Mouse (Mus musculus) left cerebral cortex, postnatal 36 days (tissue): ENCODE data around the gene Arid5b. TPM values are rescaled to one million over a fixed set of nuclear protein-coding genes. Genes with fewer than 3 reads are reported as not detected.

Experiments used
- DNase-seq, 2 experiments: peaks; one replicate each; pipeline ENCODE4 v3.0.0; 2021 to 2022; ENCODE audit warnings: low spot score in 2 of 2, mixed read lengths in 1 of 2
- intact Hi-C: fragments of 180-260 bp; cut with DNase I; formaldehyde crosslinking; loops from one replicate; pipeline ENCODE4 v1.15.1; 2025
- total RNA-seq, 2 experiments: library from RNA; stranded (reverse); gene quantifications; 2 replicates each; pipeline ENCODE4 v1.2.3; 2021

The Arid5b gene
- total RNA-seq, 2 experiments from 2014 or later: 27.8 to 34.3 TPM

DNA sequence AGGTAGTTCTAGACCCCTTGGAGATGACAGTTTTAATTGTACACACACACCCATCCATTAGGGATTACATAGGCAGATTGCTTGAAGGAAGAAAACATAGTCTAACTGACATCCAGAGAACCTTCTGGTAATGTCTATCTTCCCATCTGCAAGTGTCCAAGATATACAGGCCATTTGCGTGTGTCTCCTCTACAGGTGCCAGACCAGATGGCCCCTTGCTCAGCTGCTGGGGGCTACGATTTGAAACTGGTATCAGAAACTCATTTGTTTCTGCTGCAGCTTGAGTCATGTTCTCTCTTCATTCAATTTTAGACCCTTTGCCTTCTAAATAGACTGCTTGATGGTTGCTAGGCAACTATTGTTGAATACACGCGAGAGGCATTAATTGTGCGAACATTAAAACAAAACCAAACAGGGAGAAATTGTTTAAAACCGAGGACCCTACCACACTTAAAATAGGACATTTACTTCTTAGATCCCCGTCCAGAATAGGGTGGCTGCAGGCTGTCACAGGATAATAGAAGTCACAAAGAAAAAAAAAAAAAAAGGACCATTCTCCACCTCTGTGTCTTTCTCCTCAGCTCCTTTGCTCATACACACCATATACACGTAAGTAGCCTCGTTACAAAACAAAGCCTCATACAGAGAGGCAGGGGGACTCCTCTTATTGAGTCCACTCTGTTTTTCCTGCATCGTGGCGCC lies 125.0 kb downstream of the Arid5b start:
- intact Hi-C loops: no loop called here

DNA sequence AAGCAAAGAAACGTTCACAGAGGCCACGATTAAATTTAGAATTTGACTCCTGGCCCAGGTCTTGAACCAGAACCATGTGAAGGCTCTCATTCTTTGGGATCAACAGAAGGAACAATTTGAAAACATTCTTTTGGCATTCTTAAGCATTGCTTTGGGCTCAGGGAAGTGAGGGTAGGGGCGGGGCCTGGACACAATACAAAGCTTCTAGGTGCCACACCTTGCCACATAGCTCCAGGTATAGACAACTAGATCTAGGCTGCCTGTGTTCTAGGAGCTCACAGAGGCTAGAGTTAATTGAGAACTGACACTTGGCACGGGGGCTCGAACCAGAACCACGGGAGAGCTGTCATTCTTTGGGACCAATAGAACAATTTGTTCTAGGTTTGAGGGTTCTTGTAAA lies 130.0 kb downstream of the Arid5b start:
- no peak for DNase-seq
- intact Hi-C loops: loop anchor here (5.0 kb wide), 2 partner anchors 129 to 276 kb away; partner anchors contain the start of gene Arid5b

More for the DNA sequence above, 125.0 kb downstream of the Arid5b start:
- no peak for DNase-seq

DNA sequence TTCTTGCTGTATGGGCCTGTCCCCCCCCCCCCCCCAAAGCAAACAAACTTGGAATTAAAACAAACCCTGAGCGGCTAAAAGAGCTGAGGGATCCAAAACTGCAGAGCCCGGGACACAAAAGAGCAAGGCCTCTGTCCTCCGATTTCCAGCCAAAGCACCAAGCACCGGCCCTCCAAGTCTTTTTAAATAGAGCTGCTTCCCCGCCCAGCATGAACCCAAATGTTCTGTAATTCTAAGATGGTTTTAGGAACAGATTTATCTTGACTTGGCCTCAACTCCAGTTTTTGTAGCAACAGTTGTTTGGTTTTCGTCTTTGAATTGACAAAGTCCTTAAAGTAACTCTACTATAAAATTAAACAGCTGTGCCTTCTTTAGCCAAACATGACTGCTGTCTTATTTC lies 130.8 kb downstream of the Arid5b start:
- intact Hi-C loops: loop anchor here (2.0 to 5.0 kb wide), 3 partner anchors 130 to 275 kb away; partner anchors contain the start of gene Arid5b
- DNase-seq: no peak

DNA sequence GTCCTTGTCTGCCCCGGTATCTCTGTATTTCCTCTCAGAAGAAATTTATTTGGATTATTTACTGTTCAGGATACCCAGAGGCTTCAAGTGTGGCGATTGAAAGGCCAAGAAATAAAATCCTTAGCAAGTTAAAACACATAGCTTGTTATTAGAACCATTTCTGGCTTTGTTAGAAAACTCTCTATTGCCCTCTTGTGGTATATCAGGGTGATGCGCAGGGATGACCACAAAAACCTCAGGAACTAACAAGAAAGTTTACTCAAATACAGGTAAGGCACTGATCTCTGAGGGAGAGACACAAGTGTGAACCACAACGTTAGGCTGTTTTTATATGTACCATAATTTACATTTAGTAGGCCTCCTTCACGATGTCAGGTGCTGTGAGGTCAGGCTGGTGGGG lies 131.7 kb downstream of the Arid5b start:
- peak in 1 of 2 experiments; percentile 54 for DNase-seq
- intact Hi-C loops: loop anchor here (2.0 to 5.0 kb wide), 3 partner anchors 130 to 275 kb away; partner anchors contain the start of gene Arid5b

DNA sequence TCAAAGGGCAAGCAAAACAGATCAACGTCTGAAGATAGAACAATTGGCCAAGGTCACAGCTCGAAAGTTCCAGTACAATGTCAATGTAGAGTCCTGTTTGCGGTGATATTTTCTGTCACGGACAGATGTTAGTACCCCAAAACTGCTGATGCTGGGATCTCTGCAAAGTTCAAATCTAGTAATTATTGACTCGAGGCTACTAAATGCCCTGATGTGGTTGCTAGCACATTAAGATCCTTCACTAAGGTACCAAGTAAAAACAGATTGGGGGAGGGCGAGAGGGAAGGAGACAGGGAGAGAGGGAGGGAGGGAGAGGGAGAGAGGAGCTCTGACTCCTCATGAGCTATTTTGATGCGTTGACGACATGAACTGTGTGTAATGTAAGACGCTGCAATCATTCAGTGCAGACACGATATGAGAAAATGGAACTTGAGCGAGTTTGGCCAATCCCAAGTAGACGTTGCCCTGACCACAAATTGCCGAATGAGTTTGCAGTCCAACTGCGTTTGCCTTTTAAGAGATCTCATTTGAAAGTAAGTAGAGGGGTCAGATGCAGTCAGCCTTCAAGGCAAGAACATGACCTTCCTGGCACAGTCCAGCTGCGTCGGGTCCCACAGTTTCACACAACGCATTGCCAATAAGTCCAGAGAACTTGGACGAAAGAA lies 133.1 kb downstream of the Arid5b start:
- intact Hi-C loops: loop anchor here (2.0 to 5.0 kb wide), 3 partner anchors 132 to 273 kb away; partner anchors contain the start of gene Arid5b
- DNase-seq: no peak

DNA sequence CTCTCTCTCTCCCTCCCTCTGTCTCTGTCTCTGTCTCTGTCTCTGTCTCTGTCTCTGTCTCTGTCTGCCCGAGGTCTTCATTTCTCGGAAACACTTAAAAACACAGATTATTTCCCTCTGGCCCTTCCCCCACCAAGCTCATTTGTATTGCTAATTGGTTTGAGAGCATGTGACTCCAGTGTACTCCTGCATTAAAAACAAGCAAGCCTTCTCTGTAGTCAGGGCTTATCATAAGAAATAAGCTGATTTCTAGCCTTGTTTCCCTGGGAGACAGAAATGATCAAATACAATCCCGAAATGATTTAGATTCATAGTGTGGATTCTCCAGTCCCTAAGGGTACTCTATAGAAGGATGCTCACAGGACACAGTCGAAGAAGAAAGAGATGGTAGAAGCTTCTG lies 136.0 kb downstream of the Arid5b start:
- intact Hi-C loops: no loop called here
- DNase-seq: no peak

DNA sequence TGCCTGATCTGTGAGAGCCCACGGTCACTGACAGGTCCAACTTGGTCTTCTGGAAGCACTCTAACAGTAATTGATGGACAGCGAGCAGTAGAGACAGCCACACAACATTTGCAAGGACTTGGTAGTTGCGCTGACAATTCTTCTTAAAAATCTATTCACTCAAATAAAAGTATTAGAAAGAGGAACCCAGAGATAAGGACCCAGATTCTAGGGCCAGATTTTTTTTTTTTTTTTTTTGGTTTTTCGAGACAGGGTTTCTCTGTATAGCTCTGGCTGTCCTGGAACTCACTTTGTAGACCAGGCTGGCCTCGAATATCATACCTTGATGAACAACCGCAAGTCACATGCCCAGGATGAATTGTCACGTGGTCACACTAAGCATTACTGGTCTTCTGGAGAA lies 137.0 kb downstream of the Arid5b start:
- no peak for DNase-seq
- intact Hi-C loops: no loop called here

DNA sequence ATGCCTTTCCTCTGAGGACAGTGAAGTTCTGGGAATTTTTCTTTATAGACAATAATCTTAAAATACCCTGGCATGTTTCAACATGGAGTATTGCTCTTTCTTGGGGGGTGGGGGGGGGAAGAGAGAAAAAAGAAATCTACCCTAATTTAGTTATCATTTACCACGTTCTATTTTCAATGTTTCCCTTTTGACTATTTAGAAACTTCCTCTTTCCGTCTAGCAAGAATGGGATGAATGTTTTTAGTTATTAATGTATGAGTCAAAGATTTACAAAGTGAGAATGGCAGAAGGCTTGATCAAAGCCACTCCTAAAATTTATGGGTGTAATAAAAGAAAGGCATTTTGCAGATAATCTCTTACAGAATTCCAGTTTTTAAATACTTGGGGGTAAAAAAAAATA lies 137.7 kb downstream of the Arid5b start:
- no peak for DNase-seq
- intact Hi-C loops: no loop called here

DNA sequence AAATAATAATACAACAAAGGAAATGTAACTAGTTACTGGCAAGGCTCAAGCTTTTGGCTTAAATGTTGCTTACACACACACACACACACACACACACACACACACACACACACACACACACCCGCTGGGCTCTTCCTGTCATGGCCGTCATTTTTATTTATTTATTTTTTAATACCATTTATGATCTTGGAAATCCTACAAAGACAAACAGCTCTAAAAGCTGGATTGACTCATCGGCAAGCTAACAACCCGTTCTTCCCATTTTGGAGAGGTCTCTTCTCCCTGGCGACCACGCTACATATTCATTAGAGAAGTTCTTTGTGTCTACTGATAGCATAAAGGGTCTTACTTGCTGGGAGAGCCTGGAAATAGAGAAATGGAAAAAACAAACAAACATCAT lies 138.2 kb downstream of the Arid5b start:
- intact Hi-C loops: no loop called here
- no peak for DNase-seq

DNA sequence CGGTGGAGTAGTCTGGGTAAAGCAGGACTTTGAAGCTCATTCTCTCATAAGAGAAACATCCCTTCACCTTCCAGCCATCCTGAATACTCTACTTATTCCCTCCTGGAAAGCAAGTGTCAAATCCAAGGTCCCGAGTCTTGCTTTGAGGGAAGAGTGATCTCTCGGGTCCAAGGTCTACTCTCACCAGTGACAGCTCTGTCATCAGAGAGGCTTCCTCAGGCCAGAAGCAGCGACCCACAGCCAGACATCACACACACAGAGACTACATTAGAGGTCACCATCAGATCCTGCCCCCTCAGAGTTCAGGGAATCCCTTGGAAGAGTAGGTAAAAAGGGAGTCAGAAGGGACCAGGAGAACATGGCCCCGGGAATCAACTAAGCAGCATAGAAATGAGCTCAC lies 140.4 kb downstream of the Arid5b start:
- intact Hi-C loops: loop anchor here (5.0 kb wide), 1 partner anchor 276 kb away; no protein-coding TSS in a partner anchor
- DNase-seq: no peak

DNA sequence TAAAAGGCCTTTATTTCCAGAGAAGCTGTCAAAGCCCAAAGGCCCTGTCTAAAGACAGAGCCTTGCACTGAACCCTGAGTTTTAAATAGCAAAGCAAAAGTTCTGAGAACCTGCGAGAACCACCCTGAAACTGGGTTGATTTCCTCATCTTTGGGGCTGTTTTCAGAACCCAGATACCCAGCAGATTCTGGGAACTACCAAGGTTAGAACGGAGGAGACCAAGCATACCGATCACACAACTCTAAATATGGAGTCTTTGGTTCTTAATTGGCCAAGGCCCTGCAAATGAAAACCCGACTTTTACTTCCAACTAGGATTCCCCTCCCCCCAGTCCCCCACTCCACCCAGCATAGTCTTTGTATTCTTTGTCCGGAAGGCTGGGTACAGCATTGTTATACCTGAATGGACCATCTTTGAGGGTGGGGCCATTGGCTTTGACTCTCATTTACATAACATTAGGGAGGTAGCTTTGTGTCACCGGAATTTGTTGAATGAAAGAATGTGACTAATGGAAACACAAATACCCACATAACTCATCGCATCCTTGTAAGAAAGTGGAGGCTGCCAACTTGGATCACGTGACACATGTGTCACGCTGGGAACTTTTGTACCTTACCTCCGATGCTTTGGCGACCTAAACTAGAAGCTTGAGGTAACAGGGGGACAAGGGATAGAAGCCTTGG lies 141.2 kb downstream of the Arid5b start:
- intact Hi-C loops: loop anchor here (5.0 kb wide), 1 partner anchor 275 kb away; no protein-coding TSS in a partner anchor
- DNase-seq: no peak

DNA sequence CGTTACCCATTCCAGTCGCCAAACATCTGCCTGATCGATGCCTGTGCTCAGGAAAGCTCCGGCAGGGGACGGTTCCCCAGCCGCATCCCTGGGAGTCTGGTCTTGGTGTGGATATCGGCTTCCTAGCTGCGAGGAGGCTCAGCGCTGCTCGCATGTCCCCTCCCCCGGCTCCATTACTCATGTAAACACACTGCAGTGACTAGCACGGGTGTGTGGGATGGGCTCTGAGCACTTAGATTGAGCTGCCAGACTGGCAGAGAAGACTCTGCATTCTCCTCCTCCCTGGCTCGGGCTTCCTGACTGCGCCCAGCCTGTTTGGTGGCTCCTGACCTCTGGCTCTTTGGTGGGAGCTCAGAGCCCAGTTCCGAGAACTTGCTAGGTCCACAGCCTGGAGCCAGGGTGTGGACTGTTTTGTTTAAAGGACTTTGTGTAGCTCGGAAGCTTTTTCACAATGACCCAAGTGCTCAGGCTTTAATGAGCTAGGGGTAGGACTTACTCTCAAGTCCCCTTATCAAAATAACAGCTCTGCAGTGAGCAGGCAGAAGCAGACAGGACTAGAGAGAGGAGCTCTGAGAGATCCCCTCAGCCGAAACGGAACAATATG lies 142.0 kb downstream of the Arid5b start:
- intact Hi-C loops: loop anchor here (5.0 kb wide), 1 partner anchor 274 kb away; no protein-coding TSS in a partner anchor
- peak; percentile 83 to 85 for DNase-seq

DNA sequence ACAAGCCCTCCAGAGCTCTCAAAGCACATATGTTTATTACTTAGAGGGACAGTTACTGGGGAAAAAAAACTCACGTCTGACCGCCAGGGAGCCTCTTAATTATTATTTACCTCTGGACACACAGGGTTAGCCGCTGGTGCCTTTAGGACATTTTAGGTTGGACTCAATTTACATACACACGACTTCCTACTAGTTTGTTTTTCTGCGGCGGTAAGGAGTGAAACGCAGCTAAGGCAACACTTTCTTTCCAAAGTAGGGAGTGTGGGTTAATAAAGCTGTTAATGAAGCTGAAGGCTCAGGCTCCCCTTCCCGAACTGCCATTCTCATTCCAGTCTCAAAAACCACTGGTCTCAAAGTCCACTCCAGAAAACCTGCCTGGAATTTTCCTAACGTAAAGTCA lies 142.5 kb downstream of the Arid5b start:
- no peak for DNase-seq
- intact Hi-C loops: loop anchor here (5.0 kb wide), 1 partner anchor 274 kb away; no protein-coding TSS in a partner anchor

DNA sequence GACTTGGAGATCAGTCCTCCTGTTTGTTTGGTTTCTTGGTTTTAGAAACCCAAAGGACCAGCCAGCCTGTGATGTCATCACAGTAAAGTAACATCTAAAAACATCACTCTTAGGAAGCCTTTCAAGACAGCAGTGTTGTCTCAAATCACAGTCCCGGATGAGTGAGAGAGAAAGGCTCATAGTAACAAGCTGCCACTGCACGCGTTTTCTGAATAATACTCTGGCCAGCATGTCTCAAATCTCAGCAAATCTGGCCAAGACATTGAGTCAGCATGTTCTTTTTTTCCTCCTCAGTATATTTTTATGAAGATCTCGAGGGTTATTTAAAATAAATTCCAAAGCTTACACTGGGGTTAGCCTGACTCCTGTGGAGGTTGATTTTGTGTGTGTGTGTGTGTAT lies 143.1 kb downstream of the Arid5b start:
- intact Hi-C loops: loop anchor here (5.0 kb wide), 1 partner anchor 273 kb away; no protein-coding TSS in a partner anchor
- no peak for DNase-seq

DNA sequence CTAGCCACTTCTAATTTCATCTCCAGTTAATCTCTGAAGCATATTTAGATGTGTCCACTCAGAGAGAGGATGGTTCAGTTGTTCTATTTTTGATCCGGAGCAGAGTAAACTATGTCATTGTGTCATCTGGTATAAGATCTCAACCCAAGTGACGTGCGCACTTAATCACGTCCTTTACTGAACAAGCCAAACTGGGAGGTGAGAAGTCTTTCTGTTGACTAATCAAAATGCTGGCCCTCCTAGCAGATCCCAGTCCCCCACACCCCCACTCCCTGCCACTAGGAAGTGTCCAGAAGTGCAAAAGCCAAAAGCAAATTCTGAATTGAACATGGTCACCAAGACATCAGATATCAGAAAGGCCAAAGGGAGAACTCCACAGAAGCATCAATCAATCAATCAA lies 144.0 kb downstream of the Arid5b start:
- no peak for DNase-seq
- intact Hi-C loops: no loop called here

DNA sequence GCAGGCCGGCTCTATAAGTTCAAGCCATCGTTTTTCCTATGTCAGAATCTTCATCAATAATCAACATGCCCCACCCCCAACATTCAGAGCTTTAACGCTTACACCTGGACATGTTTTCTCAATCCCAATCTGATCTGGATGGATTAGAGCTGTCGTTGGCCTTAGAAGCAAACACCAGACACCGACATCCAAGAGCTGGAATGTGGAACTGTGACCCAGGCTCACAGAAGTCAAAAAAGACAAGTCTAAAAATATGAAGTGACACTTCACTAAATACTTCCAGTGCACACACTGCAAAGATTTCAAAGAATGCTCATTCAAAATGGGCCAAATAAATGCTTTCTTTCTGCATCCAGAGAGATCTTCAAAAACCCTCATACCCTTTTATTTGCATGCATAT lies 144.5 kb downstream of the Arid5b start:
- intact Hi-C loops: no loop called here
- no peak for DNase-seq

DNA sequence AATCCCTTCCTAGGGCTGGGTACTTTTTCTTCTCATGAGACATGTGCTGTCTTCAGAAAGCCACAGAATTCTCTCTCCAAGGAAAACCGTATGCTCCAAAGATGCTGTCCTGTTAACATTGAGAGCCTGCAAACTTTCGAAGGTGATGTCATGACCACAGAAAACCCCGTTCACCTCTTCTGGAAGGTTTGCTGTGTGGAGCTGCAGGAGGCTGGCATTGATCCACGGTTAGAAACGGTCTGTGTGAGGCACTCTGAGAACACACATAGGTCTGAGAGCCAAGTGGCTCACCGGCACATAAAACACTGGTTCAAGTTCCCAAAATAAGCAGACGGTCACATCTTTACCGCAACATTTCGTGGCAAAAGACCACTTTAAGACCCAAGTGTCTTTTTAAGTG lies 145.9 kb downstream of the Arid5b start:
- no peak for DNase-seq
- intact Hi-C loops: no loop called here

DNA sequence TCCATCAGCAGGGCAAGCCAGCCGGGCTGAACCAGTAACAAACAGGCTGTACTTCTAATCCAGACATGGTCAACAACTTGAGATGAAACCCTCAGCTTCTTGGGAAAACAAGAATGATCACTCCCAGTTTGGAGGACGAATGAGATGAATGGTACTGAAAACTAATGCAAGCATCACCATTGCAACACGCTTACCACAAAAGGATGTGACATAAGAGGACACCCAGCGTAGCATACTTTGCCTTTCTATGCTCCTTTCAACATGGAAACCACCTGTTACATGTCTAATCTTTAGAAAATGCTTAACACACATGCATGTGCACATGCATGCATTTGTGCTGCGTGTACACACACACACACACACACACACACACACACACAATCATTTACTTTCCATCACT lies 146.4 kb downstream of the Arid5b start:
- DNase-seq: no peak
- intact Hi-C loops: no loop called here

DNA sequence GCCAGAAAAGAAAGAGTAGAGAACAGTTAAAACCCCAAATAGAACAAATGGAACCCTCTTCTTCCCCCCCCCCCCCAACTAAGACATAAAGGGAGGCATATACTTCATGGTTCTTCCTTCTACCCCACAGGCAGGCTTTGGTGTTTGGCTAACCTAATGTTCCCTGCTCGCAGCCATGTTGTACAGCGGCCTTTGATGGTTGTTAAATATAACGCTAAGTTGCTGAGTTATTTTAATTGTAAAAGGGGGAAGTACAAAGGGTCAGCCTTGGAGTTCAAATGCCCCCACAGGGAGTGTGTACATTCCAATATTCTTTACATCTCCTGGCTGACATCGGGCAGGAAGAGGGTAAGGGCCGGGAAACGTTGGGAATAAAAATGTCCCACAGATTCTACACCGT lies 148.9 kb downstream of the Arid5b start:
- intact Hi-C loops: no loop called here
- no peak for DNase-seq

DNA sequence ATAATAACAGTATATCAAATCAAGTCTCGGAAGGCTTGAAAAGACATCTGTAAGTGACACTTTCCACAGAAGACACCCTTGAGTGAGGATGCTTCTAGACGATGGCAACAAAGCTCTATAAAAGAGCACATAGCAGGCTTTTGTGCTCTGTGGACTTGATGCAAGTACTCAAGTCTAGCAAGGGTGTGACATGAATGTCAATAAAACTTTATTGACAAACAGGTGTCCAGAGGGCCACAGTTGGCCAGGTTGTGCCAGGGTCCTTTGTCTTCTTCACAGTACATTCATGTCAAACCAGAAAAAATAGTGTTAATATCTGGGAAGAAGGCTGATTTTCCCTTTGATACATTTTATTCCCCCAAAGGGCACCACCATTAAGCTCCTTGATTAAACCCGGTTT lies 149.5 kb downstream of the Arid5b start:
- intact Hi-C loops: no loop called here
- no peak for DNase-seq
